Mouse (Mus musculus): ENCODE results near the gene Endog. TPM values are rescaled to one million over a fixed set of nuclear protein-coding genes. Genes with fewer than 3 reads are reported as not detected.
A peak's percentile ranks its signal among the peaks of the same experiment; 100 is the strongest.
"Not testable (repeated sequence)": the region's sequence is repeated elsewhere in the genome, so short reads cannot be mapped to it uniquely, and the experiment has no call there.

The Endog gene
- polyA plus RNA-seq, 1 experiment from 2014 or later = 17.3 TPM

GRCm38 (mm10) chr2:30173541-30174240, 2.4 kb downstream of the Endog start:
- no peaks in the 10 kb centered on the region for H3K9me3 ChIP-seq
- WGBS = 97% methylated on average over 20 of the region's 20 CpGs
- no peak overlapping the region for H3K9ac ChIP-seq
- ATAC-seq (ENCODE audit: low read depth) = no peak
- no peak overlapping the region for H3K27ac ChIP-seq (replicated peaks)
- no peak overlapping the region for H3K4me2 ChIP-seq
- H3K4me1 ChIP-seq (replicated peaks) = peaks cover 26% of the 10 kb centered on the region
- H3K4me3 ChIP-seq = no peak overlapping the region
- no peaks in the 10 kb centered on the region for H3K27me3 ChIP-seq
- H3K36me3 ChIP-seq = peaks cover 46% of the 10 kb centered on the region

GRCm38 (mm10) chr2:30175897-30176296, 4.6 kb downstream of the Endog start:
- peaks cover 26% of the 10 kb centered on the region for H3K4me1 ChIP-seq (replicated peaks)
- no peaks in the 10 kb centered on the region for H3K27me3 ChIP-seq
- 89% methylated on average over 8 of the region's 8 CpGs for WGBS
- no peak for ATAC-seq (ENCODE audit: low read depth)
- peaks cover 46% of the 10 kb centered on the region for H3K36me3 ChIP-seq
- no peak overlapping the region for H3K4me2 ChIP-seq
- H3K27ac ChIP-seq (replicated peaks) = no peak overlapping the region
- H3K4me3 ChIP-seq = no peak overlapping the region
- H3K9me3 ChIP-seq = no peaks in the 10 kb centered on the region
- no peak overlapping the region for H3K9ac ChIP-seq

GRCm38 (mm10) chr2:30176561-30176960, 5.3 kb downstream of the Endog start:
- no peak overlapping the region for H3K4me2 ChIP-seq
- H3K4me3 ChIP-seq = no peak overlapping the region
- no peak overlapping the region for H3K9ac ChIP-seq
- no peak for ATAC-seq (ENCODE audit: low read depth)
- H3K9me3 ChIP-seq = no peaks in the 10 kb centered on the region
- H3K36me3 ChIP-seq = peaks cover 46% of the 10 kb centered on the region
- H3K4me1 ChIP-seq (replicated peaks) = peaks cover 26% of the 10 kb centered on the region
- no peaks in the 10 kb centered on the region for H3K27me3 ChIP-seq
- 93% methylated on average over 2 of the region's 2 CpGs for WGBS
- no peak overlapping the region for H3K27ac ChIP-seq (replicated peaks)

- H3K36me3 ChIP-seq = peaks cover 41% of the 10 kb centered on the region
- no peaks in the 10 kb centered on the region for H3K27me3 ChIP-seq
- WGBS = 3% methylated on average over 54 of the region's 54 CpGs
- peak; percentile 99 for ATAC-seq (ENCODE audit: low read depth)
- peak within 1 kb of the TSS; percentile 76 for H3K4me3 ChIP-seq
- H3K4me2 ChIP-seq = peak within 1 kb of the TSS; percentile 94
- peaks cover 14% of the 10 kb centered on the region for H3K4me1 ChIP-seq (replicated peaks)
- H3K9me3 ChIP-seq = no peaks in the 10 kb centered on the region
- H3K9ac ChIP-seq = peak within 1 kb of the TSS; percentile 87
- H3K27ac ChIP-seq (replicated peaks) = 0 out of 2 replicates have a peak within 1 kb of the TSS, but pooled peaks have one; percentile 23
Observed at GRCm38 (mm10) chr2:30177700-30178675, 6.7 kb downstream of the Endog start, which contains the start of gene Spout1. Gene Spout1, minus strand, starts transcription at chr2:30178459.

DNA sequence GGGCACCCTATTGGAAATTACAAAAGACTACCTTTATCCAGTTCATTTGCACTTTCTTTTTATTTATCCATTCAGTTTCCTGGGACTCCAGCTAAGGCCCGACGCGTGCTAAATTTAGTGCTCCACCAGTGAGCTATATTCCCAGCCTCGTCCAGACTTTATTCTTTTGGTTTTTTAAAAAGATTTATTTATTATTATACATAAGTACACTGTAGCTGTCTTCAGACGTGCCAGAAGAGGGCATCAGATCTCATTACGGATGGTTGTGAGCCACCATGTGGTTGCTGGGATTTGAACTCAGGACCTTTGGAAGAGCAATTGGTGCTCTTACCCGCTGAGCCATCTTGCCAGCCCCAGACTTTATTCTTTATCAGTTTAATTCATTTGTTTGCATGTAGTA, 7.4 kb downstream of the Endog start:
- not testable (repeated sequence) for H3K27me3 ChIP-seq; H3K9ac ChIP-seq; H3K9me3 ChIP-seq; H3K27ac ChIP-seq (replicated peaks)
- Histone ChIP-seq H3K4me3 (peak overlapping the region; percentile 76), H3K4me1 (replicated peaks) (peaks cover 12% of the 10 kb centered on the region), H3K36me3 (peaks cover 34% of the 10 kb centered on the region), H3K4me2 (peak overlapping the region; percentile 94)
- ATAC-seq (ENCODE audit: low read depth) = peak; percentile 44; the same call in 1 of the 2 replicates
- WGBS = 40% methylated on average over 7 of the region's 7 CpGs

- no peaks in the 10 kb centered on the region; the same call in 1 of the 2 replicates for H3K9me3 ChIP-seq
- 91% methylated on average over 2 of the region's 2 CpGs for WGBS
- no peak for ATAC-seq (ENCODE audit: low read depth)
Observed at GRCm38 (mm10) chr2:30182424-30182823, 11.1 kb downstream of the Endog start.

DNA sequence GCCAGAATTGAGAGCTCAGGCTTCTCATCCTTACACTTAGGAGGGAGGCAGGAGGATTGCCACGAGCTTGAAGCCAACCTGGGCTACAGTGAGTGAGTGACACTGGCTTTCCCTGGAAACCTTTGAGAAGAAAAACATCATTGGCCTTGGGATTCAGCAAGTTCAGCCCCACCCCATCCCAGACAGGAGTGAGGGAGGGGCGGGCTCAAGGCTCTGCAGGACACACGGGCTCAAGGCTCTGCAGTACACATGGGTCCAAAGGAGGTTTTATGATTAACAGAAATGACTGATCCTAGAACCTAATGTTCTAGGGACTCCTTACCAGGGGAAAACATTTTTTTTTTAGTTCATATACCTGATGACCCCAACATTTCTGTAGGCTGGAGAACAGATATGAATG, 12.4 kb downstream of the Endog start:
- Histone ChIP-seq H3K9me3 (no peaks in the 10 kb centered on the region; the same call in 1 of the 2 replicates), H3K27me3 (no peaks in the 10 kb centered on the region), H3K36me3 (peaks cover 9% of the 10 kb centered on the region; the same call in 1 of the 2 replicates), H3K9ac (no peak overlapping the region), H3K4me2 (no peak overlapping the region), H3K4me1 (replicated peaks) (no peaks in the 10 kb centered on the region), H3K27ac (replicated peaks) (no peak overlapping the region), H3K4me3 (no peak overlapping the region)
- ATAC-seq (ENCODE audit: low read depth) = no peak
- 78% methylated on average over 3 of the region's 3 CpGs for WGBS

More at GRCm38 (mm10) chr2:30182424-30182823, 11.1 kb downstream of the Endog start:
- no peak overlapping the region for H3K4me3 ChIP-seq
- no peak overlapping the region for H3K27ac ChIP-seq (replicated peaks)
- no peaks in the 10 kb centered on the region for H3K27me3 ChIP-seq
- no peak overlapping the region for H3K9ac ChIP-seq
- H3K4me2 ChIP-seq = no peak overlapping the region
- peaks cover 3% of the 10 kb centered on the region; the same call in 1 of the 2 replicates for H3K36me3 ChIP-seq
- H3K4me1 ChIP-seq (replicated peaks) = peaks cover 5% of the 10 kb centered on the region

DNA sequence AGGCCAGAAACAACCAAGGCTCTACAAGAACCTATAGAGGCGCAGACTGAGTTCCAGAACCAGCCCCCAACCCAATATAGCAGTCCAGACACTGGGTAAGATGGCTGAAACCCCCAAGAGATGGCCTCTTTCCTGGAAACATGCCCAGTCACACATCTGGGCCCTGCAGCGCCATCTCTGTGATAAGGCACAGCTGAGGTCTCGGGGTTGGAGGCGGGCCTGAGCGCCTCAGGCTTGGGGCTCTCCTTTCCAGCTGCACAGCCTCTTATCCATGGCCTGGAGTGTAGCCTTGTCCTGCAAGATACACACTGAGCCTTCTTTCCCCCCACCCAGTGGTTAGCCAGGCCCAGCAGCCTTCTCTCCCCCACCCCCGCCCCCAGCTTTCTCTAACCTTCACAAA, 14.0 kb downstream of the Endog start:
- no peaks in the 10 kb centered on the region; the same call in 1 of the 2 replicates for H3K9me3 ChIP-seq
- ATAC-seq (ENCODE audit: low read depth) = no peak
- no peaks in the 10 kb centered on the region for H3K27me3 ChIP-seq
- H3K9ac ChIP-seq = no peak overlapping the region
- no peaks in the 10 kb centered on the region for H3K4me1 ChIP-seq (replicated peaks)
- H3K36me3 ChIP-seq = peaks cover 9% of the 10 kb centered on the region; the same call in 1 of the 2 replicates
- WGBS = 78% methylated on average over 6 of the region's 6 CpGs
- no peak overlapping the region for H3K4me2 ChIP-seq
- no peak overlapping the region for H3K27ac ChIP-seq (replicated peaks)
- H3K4me3 ChIP-seq = no peak overlapping the region

DNA sequence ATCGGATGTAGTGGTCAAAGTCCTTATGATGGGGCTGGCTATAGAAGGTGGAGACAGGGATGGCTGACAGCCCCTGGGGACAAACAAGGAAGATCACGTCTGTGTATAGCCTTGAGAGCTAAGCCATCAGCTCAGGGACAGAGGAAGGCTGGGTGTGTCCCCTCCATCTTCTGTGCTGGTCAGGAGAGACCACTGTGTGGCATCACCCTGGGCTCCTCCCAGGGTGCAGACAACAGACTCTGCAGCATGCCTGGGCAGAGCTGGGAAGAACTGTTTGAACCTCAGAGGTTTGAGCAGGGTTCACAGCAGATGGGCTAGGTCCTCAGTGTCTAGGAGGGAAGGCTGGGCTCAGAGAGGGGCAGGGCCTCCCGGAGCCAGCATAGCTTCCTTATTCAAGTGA, 14.4 kb downstream of the Endog start:
- no peaks in the 10 kb centered on the region; the same call in 1 of the 2 replicates for H3K9me3 ChIP-seq
- no peak overlapping the region for H3K4me3 ChIP-seq
- no peaks in the 10 kb centered on the region for H3K27me3 ChIP-seq
- no peak for ATAC-seq (ENCODE audit: low read depth)
- H3K4me1 ChIP-seq (replicated peaks) = no peaks in the 10 kb centered on the region
- H3K4me2 ChIP-seq = no peak overlapping the region
- H3K9ac ChIP-seq = no peak overlapping the region
- WGBS = 83% methylated on average over 3 of the region's 3 CpGs
- no peak overlapping the region for H3K27ac ChIP-seq (replicated peaks)
- peaks cover 9% of the 10 kb centered on the region; the same call in 1 of the 2 replicates for H3K36me3 ChIP-seq

- peaks cover 11% of the 10 kb centered on the region for H3K36me3 ChIP-seq
- no peaks in the 10 kb centered on the region for H3K4me1 ChIP-seq (replicated peaks)
- no peak overlapping the region for H3K27ac ChIP-seq (replicated peaks)
- no peaks in the 10 kb centered on the region for H3K9me3 ChIP-seq
- 89% methylated on average over 12 of the region's 12 CpGs for WGBS
- no peak overlapping the region for H3K9ac ChIP-seq
- no peak overlapping the region for H3K4me3 ChIP-seq
- ATAC-seq (ENCODE audit: low read depth) = no peak
- no peaks in the 10 kb centered on the region for H3K27me3 ChIP-seq
- H3K4me2 ChIP-seq = no peak overlapping the region
Observed at GRCm38 (mm10) chr2:30191790-30192580, 20.7 kb downstream of the Endog start.

GRCm38 (mm10) chr2:30194656-30195055, 23.4 kb downstream of the Endog start:
- no peaks in the 10 kb centered on the region for H3K27me3 ChIP-seq
- WGBS = 78% methylated on average over 3 of the region's 3 CpGs
- no peak for ATAC-seq (ENCODE audit: low read depth)

More at GRCm38 (mm10) chr2:30194656-30195055, 23.4 kb downstream of the Endog start:
- no peak overlapping the region for H3K9ac ChIP-seq
- no peak overlapping the region for H3K4me2 ChIP-seq
- no peaks in the 10 kb centered on the region for H3K9me3 ChIP-seq
- H3K27ac ChIP-seq (replicated peaks) = no peak overlapping the region
- no peak overlapping the region for H3K4me3 ChIP-seq
- peaks cover 5% of the 10 kb centered on the region; the same call in 1 of the 2 replicates for H3K36me3 ChIP-seq
- H3K4me1 ChIP-seq (replicated peaks) = no peaks in the 10 kb centered on the region
